Mouse (Mus musculus) right cerebral cortex, postnatal 36 days (tissue): ENCODE measurements around the gene Acy3.
"Not testable (repeated sequence)": the region's sequence is repeated elsewhere in the genome, so short reads cannot be mapped to it uniquely, and the experiment has no call there.

ENCODE experiments used
- DNase-seq, 2 experiments: peaks; one replicate each; pipeline ENCODE4 v3.0.0; 2022; ENCODE audit warnings: low spot score in 2 of 2, mixed read lengths in 1 of 2

Gene Acy3

GRCm38 (mm10) chr19:3974608-3975007, 11.8 kb upstream of the Acy3 start:
- DNase-seq = not testable (repeated sequence)

- DNase-seq = no peak
Measured at GRCm38 (mm10) chr19:3975866-3976265, 10.5 kb upstream of the Acy3 start.

- peak; percentile 48 to 52 for DNase-seq
Measured at GRCm38 (mm10) chr19:3980309-3980708, 6.1 kb upstream of the Acy3 start.

- no peak for DNase-seq
Measured at GRCm38 (mm10) chr19:3980917-3981316, 5.5 kb upstream of the Acy3 start.

- DNase-seq = no peak
Measured at GRCm38 (mm10) chr19:3983527-3984200, 2.7 kb upstream of the Acy3 start.

- DNase-seq = no peak
Measured at GRCm38 (mm10) chr19:3985261-3985681, 1.1 kb upstream of the Acy3 start.

- no peak for DNase-seq
Measured at GRCm38 (mm10) chr19:3988066-3988465, 1.7 kb downstream of the Acy3 start.

- DNase-seq = no peak
Measured at GRCm38 (mm10) chr19:3988750-3989149, 2.4 kb downstream of the Acy3 start.

GRCm38 (mm10) chr19:3990804-3991203, 4.4 kb downstream of the Acy3 start:
- no peak for DNase-seq

- no peak for DNase-seq
Measured at GRCm38 (mm10) chr19:3991562-3991961, 5.2 kb downstream of the Acy3 start.

- DNase-seq = no peak
Measured at GRCm38 (mm10) chr19:3991966-3992365, 5.6 kb downstream of the Acy3 start.

GRCm38 (mm10) chr19:3992416-3992815, 6.0 kb downstream of the Acy3 start, which contains the start of gene Tbx10:
Tbx10 (plus strand) TSS chr19:3992752.
- no peak for DNase-seq

GRCm38 (mm10) chr19:3994932-3995331, 8.6 kb downstream of the Acy3 start:
- DNase-seq = no peak

GRCm38 (mm10) chr19:3995505-3995904, 9.1 kb downstream of the Acy3 start:
- no peak for DNase-seq

GRCm38 (mm10) chr19:3996106-3996505, 9.7 kb downstream of the Acy3 start:
- no peak for DNase-seq

GRCm38 (mm10) chr19:3996747-3997146, 10.4 kb downstream of the Acy3 start:
- DNase-seq = no peak

GRCm38 (mm10) chr19:3997231-3997630, 10.9 kb downstream of the Acy3 start:
- no peak for DNase-seq

- no peak for DNase-seq
Measured at GRCm38 (mm10) chr19:3998335-3998734, 12.0 kb downstream of the Acy3 start.

GRCm38 (mm10) chr19:3999121-3999730, 12.9 kb downstream of the Acy3 start:
- DNase-seq = no peak

- DNase-seq = peak; percentile 93 to 94
Measured at GRCm38 (mm10) chr19:4000119-4000900, 13.9 kb downstream of the Acy3 start, which contains the start of the genes Nudt8 and Gm49405. Nudt8 (plus strand) TSS chr19:4000580. Gm49405 (plus strand) TSS chr19:4000626.

GRCm38 (mm10) chr19:4000949-4001525, 14.7 kb downstream of the Acy3 start:
- DNase-seq = no peak

GRCm38 (mm10) chr19:4001752-4002151, 15.4 kb downstream of the Acy3 start:
- DNase-seq = no peak
